Mouse (Mus musculus): ENCODE measurements around the gene Pdzd2. TPM values are rescaled to one million over a fixed set of nuclear protein-coding genes. Genes with fewer than 3 reads are reported as not detected.

Pdzd2 gene
- total RNA-seq, 1 experiment from 2014 or later, result 14.4 TPM

DNA sequence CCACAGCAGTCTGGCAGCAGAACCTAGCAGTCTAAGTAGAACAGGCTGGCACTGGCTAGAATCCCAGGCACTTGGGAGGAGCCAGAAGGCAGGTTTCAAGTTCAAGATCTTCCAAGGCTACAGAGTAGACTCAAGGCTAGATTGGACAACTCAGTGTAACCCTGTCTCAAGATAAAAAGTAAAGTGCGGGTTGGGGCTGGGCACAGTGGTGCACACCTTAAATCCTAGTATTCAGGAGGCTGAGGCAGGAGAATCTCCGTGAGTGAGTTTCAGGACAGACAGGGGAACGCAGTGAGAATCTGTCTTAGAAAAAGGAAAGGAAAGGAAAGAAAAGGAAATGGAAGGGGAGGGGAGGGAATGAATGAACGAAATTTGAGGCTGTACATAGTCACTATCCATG lies 207.2 kb downstream of the Pdzd2 start:
- DNase-seq, result no peak

GRCm38 (mm10) chr15:12522810-12523209 lies 216.9 kb downstream of the Pdzd2 start:
- DNase-seq, result no peak

GRCm38 (mm10) chr15:12520292-12520691 lies 219.4 kb downstream of the Pdzd2 start:
- no peak for DNase-seq

GRCm38 (mm10) chr15:12518370-12518973 lies 221.3 kb downstream of the Pdzd2 start:
- no peak for DNase-seq

- DNase-seq, result no peak
Observed at GRCm38 (mm10) chr15:12517314-12517813, 222.4 kb downstream of the Pdzd2 start.

DNA sequence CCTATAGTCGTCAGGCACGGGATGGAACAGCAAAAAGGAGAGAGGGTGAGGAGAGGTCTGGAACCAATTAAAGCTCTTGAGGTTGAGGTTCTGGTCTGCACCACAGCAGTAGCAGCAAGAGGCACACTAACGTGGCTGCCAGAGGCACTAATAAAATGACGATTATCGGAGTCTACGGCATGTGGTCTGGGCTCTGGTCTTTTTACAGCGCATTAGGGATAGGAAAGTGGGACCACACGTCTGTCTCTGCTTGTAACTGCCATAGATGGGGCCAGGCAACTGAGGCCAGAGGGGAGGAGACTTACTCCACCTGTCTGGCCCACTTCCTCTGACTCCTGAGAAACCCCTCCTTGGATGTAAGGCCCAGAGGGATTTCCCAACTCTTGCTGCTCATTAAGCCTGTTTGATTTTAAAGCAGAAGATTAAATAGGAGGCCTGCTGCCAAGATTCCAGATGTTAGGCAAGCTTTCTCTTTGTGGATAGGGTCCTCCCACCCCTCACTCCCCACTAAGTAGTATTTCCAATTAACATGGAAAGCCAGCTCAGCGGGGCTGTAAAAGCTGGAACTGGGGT lies 224.4 kb downstream of the Pdzd2 start:
- DNase-seq, result no peak

GRCm38 (mm10) chr15:12513526-12513925 lies 226.2 kb downstream of the Pdzd2 start:
- DNase-seq, result peak; percentile 13

GRCm38 (mm10) chr15:12508765-12509377 lies 230.9 kb downstream of the Pdzd2 start:
- no peak for DNase-seq

GRCm38 (mm10) chr15:12507523-12507922 lies 232.2 kb downstream of the Pdzd2 start:
- no peak for DNase-seq

- no peak for DNase-seq
Observed at GRCm38 (mm10) chr15:12506514-12506913, 233.2 kb downstream of the Pdzd2 start.

GRCm38 (mm10) chr15:12506085-12506484 lies 233.6 kb downstream of the Pdzd2 start:
- DNase-seq, result no peak

DNA sequence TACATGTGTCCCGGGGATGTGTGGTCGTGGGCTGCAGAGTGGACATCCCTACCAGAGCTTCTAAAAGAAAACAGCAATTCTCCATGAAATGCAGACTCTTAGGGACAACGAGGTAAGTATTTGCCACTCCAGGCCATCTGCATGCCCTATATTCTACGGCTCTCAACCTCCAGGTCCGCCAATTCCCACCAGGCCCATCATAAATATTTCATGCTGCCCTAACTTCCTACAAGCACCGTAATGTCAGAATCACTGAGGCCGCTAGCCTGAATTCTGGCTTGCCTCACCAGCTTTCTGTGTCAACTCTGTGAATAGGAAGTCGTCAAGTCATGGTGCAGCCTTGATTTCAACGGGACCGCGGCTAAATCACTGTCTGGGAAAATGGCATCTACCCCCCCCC lies 234.2 kb downstream of the Pdzd2 start:
- DNase-seq, result no peak

DNA sequence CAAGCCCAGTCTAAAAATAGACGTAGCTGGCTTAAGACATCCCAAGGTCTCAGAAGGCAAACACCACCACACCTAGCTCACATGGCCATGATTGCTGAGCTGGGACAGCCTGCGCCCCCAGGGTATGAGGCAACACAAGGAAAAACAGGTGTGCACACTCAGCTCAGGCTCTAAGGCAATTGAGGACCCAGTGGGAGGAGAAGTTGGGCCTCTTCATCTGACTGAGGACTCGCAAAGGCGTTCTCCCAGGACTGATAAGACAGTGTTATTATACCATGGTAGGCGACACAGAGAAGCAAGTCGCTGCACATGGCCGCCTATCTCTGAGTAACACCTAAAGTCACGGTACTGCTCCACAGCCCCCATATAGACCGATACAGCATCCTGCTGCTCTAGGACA lies 235.8 kb downstream of the Pdzd2 start:
- DNase-seq, result no peak

GRCm38 (mm10) chr15:12501924-12502548 lies 237.7 kb downstream of the Pdzd2 start:
- no peak for DNase-seq

- no peak for DNase-seq
Observed at GRCm38 (mm10) chr15:12500674-12501073, 239.1 kb downstream of the Pdzd2 start.

GRCm38 (mm10) chr15:12494084-12494483 lies 245.6 kb downstream of the Pdzd2 start:
- DNase-seq, result no peak

- no peak for DNase-seq
Observed at GRCm38 (mm10) chr15:12493258-12493657, 246.5 kb downstream of the Pdzd2 start.

- DNase-seq, result peak; percentile 32
Observed at GRCm38 (mm10) chr15:12490969-12491368, 248.8 kb downstream of the Pdzd2 start.

- DNase-seq, result peak; percentile 34
Observed at GRCm38 (mm10) chr15:12490527-12490926, 249.2 kb downstream of the Pdzd2 start.

GRCm38 (mm10) chr15:12488316-12488715 lies 251.4 kb downstream of the Pdzd2 start:
- DNase-seq, result no peak

DNA sequence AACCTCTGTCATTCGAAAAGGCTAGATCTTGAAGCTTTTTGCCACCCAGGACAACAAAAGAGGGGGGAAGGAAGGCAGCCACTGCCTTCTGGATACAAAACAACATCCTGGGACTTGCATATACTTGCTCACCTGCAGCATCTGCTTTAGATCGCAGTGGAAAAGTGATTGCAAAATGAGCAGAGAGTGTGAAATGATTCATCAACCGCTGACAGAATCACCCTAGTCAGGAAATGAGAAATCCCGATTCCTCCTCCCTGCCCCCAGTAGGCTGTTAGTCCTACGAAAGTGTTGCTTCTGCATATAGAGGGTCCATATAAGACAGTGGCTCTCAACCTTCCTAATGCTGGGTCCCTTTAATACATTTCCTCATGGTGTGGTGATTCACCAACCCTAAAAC lies 258.5 kb downstream of the Pdzd2 start:
- DNase-seq, result no peak

- no peak for DNase-seq
Observed at GRCm38 (mm10) chr15:12480369-12480768, 259.4 kb downstream of the Pdzd2 start.

- no peak for DNase-seq
Observed at GRCm38 (mm10) chr15:12479326-12479725, 260.4 kb downstream of the Pdzd2 start.

All from adrenal gland, postnatal 25 days (tissue).